Mouse (Mus musculus) brain, embryonic 18.5 days (tissue): ENCODE measurements around the gene Pim3.

Experiments used
- DNase-seq: peaks from one replicate; pipeline ENCODE4 v3.0.0-alpha.2; 2012; ENCODE audit warnings: low read depth, low spot score

The Pim3 gene

GRCm38 (mm10) chr15:88881253-88882044 is 19.5 kb downstream of the Pim3 start:
- no peak for DNase-seq

- no peak for DNase-seq
Observed at GRCm38 (mm10) chr15:88882851-88883250, 20.9 kb downstream of the Pim3 start.

GRCm38 (mm10) chr15:88883342-88883741 is 21.4 kb downstream of the Pim3 start:
- DNase-seq: no peak

GRCm38 (mm10) chr15:88885376-88885775 is 23.4 kb downstream of the Pim3 start:
- DNase-seq: no peak

GRCm38 (mm10) chr15:88889032-88889431 is 27.0 kb downstream of the Pim3 start:
- DNase-seq: no peak

- no peak for DNase-seq
Observed at GRCm38 (mm10) chr15:88889994-88890393, 28.0 kb downstream of the Pim3 start.

- peak; percentile 59 for DNase-seq
Observed at GRCm38 (mm10) chr15:88890751-88891675, 29.0 kb downstream of the Pim3 start.

DNA sequence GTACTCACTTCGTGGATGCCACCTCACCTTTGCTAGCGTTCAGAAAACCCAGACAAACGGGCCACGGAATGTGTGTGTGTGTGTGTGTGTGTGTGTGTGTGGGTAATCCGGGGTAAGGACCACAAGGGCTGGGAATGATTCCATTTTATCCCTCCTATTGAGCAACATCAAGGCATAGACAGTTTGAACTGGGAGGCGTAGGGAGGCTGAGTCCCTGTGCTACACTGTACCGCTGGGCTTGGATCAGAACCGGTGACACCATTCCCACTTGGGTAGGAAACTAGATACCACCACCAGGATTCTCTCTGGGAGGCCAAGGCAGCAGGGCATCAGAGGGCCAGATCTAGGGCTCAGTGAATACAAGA is 29.7 kb downstream of the Pim3 start:
- DNase-seq: no peak

DNA sequence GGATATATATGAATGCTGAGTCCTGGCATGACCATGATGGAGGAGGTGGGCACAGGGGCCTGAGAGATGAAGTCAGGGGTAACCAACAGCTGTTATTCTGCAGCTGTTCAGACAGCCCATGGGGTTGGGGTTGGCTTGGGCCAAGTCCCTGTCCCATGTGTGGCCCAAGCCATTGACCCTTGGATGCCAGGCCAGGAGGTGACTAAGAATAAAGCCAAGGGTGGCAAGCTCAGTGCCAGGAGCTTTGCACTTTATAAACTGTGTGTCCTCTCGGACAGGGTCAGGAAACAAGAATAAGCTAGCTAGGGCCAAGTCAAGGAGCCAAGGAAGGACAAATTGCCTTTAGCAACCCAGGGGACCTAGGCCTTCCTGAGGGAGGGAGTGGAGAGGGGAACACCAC is 30.3 kb downstream of the Pim3 start:
- DNase-seq: no peak

DNA sequence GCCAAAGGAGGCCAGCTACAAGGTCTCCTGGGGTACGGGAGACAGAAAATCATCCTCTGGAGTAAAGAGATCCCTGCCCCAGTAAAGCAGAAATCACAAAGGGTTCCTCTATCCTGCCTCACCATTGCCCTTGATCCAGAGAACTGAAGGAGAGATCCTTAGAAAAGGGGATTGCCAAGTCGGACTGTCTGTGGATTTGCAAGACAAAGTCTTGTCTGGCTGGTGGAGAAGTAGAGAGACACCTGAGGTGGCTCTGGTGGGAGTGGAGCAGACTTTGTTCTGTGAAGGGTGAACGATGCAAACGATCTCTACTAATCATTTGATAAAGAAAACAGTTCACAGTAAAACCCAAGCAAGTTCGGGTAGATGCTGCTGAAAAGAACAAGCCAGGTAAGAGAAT is 30.9 kb downstream of the Pim3 start:
- DNase-seq: no peak

DNA sequence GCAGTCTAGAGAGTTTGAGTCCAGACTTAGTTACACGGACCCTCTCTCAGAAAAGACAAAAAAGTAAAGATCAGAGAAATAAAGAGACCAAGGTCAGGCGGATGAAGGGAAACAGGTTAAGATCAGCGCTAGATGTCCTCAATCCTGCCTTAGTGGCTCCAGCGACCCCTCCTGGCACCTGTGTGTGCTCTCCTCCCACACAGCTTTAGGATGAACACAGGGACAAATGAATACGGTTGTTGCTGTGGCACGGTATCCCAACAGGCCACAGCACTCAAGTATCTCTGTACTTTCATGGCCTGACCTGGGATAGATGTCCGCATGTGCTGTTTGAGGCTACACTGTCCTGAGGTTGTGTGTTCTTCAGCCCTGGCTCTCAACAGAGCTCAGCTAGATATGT is 33.1 kb downstream of the Pim3 start:
- no peak for DNase-seq

DNA sequence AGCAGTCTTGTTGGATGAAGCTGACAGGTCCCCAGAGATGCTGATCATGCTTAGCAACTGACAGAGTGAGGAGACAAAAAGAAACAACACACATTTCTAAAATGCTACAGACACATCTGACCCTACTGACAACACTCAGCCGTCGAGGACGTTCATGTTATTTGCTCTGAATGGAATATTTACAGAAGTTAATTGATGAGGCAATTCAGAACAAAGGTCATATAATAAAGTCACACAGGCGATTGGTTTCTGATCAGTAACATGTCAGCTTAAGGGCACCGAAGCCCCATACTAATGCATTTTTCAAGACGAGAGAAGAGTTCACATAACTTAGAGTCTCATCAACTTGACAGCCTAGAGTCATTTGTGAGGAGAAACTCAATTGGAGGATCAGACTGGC is 33.9 kb downstream of the Pim3 start:
- no peak for DNase-seq

GRCm38 (mm10) chr15:88896341-88896980 is 34.5 kb downstream of the Pim3 start:
- no peak for DNase-seq

DNA sequence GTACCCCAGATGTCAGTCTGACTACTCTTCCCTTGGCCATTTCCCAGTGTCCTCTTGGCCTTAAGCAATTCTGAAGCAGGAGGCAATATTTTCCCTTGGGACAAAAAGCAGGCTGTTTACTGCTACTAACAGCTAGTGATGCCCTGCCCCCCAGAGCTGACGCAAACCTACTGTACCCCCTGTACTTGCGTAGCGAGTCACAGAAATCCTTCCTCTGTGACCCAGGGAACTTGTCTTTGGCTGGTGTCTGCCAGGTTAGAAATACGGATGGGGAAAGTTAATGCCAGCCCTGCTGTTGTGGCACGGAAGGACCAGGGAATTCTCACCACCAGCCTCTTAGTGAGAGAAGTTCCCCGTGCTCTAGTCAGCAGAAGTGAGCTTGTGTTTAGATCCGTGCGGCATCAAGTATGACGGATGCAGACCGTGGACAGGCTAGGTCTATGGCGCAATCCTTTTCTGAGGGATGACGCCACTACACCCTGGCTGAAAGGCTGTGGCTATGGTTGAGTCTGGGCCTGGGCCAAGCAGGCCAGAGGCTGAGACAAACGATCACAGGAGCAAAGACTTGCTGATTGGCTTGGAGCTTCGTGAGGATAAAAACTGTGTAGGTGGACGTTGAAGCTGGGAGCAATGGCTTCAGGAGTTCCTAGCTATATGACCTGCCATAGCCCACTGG is 40.4 kb downstream of the Pim3 start:
- no peak for DNase-seq

GRCm38 (mm10) chr15:88903086-88903485 is 41.1 kb downstream of the Pim3 start:
- DNase-seq: no peak

DNA sequence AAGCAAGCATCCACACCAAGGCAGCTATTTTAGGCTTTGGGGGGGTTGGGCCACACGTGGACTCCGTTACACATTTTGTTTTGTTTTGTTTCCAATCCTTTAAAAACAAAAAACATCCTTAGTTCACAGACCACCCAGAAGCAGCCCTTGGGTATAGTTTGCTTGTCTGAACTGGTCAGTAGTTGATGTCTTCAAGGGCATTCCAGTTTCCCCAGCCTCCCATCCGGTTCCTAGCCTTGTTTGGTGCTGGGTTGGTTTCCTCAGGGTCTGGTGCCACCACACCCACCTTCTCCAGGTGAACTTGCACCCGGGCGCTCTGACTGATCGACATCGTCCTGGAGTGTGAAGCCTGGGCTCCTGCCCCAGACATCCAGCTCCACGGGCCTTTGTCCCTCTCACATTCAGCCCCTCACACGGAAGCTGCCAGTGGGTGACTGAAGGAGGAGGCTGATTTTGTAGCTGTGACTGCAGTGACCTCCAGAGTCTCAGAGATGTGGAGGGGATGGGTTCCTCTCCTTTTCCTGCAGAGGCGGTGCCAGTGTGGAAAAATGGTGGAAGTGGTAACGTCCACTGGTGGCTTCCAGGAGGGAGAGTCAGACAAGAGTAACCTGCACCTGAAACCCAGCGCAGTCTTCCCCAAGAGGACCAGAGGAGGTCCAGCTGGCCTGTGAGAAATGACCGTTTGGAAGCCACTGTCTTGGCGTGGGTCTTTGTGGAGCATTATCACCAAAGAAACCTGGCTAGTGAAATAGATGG is 42.2 kb downstream of the Pim3 start:
- no peak for DNase-seq

- DNase-seq: no peak
Observed at GRCm38 (mm10) chr15:88906347-88906746, 44.4 kb downstream of the Pim3 start.

DNA sequence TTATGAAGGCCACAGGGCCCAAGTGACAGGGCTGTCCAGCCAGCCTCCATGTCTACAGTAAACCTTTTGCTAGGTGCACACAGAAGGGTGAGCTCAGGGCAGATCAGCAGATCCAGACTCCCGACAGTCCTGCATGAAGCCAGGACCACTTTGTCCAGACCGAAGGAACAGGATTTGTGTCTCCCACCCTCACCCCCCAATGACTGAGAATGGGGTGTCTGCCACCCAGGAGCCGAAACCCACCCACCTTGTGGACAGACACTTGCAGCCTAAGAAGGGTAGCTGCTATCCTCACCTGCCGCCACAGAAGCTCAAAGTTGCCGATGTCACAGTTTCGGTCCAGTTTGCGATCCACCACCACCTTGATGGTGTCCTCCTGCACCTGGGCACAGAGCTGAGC is 53.1 kb downstream of the Pim3 start:
- DNase-seq: no peak
